Mouse (Mus musculus): ENCODE measurements around the gene Zfp276. TPM values are rescaled to one million over a fixed set of nuclear protein-coding genes. Genes with fewer than 3 reads are reported as not detected.
"Not testable (repeated sequence)": the region's sequence is repeated elsewhere in the genome, so short reads cannot be mapped to it uniquely, and the experiment has no call there.

The Zfp276 gene
- 10 to 100 TPM; 22.8 to 26.0 TPM for total RNA-seq (2021)
- long read RNA-seq, full-length matches to known transcripts: 4 of 27 reads
- long read RNA-seq, partial matches to known transcripts: 10 of 27 reads
- long read RNA-seq, other reads (novel, unspliced or antisense): 13 of 27 reads

DNA sequence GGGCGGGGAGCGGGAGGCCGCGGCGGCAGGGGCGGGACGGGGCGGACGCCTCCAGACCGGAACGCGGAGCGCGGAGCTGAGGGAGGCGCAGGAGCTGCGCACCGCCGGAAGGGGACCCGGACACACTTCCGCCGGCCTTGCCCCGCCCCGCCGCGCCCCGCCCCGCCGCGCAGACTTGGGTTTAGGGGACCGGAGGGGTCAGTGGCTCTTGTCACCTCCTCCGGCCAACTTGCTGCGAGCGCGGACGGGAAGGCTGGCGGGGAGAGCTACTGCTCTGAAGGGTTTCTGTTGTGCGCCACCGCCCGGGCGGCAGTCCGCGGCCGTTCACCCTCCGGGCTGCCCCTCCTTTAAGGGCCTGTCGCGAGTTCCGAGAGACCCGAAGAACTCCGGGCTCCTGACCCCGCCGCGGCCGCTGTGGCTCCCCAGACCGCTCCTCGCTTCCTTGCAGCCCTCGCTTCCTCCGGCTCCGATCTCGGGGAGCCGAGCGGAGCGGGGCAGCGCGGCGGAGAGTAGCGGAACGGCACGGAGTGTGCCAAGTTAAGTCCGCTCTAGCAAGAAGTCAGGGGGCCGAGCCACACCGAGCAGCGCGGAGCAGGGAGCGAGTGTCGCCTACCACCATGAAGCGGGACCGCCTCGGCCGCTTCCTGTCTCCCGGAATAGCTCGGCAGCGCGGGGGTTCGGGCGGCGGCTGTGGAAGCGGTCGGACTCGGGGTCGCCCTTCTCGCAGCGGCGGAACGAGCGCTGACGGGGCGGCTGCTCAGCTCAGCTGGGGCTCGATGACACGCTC is at the start of gene Zfp276, which contains the start of gene Vps9d1:
Gene Zfp276 (plus strand): TSS at position 97 of the 787 bp plus-strand sequence.
Gene Vps9d1 (minus strand): TSS at position 250 of the 787 bp plus-strand sequence.
- peak; percentile 71 to 83 for DNase-seq (ENCODE audit: low spot score in 2 of 2)

DNA sequence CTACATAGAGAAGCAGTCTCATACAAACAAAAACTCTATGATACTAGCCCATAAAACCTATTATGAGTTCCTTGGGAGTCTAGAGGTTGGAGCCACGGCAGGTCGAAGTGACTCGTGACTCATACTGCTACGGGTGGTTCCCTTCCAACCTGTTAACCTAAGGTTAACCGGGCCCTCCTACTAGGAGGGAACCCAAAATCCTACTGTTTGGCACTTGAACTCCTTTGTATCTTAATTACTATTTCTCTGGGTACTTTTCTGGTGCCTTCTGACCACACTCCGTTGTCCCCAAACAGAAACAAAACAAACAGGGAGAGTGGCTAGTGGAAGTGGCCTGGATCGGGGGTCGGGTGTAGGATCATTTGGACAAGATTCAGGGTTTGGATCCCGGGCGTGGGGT is 42.1 kb upstream of the Zfp276 start:
- no peak for DNase-seq (ENCODE audit: low spot score in 2 of 2)

DNA sequence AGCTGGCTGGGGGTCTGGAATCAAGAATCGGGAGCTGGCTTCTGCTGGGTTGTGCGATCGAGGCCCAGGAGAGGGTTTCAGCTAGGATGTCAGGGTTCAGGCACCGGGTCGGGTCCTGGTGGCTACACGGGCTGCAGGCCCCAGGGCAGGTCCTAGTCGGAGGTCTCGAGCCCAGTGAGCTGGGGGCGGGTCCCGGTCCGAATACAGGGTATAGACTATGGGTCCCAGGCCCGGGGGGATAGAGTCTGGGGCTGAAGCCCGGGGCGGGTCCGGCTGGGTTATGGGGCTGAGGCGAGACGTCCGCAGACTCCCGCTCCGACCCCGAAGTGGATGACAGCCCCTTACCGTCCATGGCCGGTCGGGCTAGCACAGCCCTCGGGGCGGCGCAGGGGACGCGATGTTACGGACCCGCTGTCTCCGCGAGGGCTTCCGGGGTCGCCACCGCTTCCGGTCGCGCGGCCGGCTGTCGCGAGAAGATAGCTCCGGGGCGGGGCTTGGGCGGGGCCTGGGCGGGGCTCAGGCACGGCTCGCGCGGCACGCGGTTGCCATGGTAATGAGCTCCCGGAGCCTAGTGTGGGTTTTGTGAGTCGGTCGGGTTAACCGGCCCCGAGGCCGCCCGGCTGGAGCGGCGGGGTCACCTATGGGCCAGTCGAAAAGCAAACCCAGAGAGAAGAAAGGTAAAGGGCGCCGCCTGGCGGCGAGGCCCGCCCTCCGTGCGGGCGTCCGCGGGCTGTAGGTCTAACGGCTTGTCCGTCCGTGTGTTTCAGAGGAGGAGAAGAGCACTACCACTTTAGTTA is 41.5 kb upstream of the Zfp276 start, which contains the start of the genes Chmp1a and Spata33:
Gene Chmp1a (minus strand): TSS at position 443 of the 797 bp plus-strand sequence.
Gene Spata33 (plus strand): TSS at position 512 of the 797 bp plus-strand sequence.
- peak; percentile 75 to 92 for DNase-seq (ENCODE audit: low spot score in 2 of 2)

DNA sequence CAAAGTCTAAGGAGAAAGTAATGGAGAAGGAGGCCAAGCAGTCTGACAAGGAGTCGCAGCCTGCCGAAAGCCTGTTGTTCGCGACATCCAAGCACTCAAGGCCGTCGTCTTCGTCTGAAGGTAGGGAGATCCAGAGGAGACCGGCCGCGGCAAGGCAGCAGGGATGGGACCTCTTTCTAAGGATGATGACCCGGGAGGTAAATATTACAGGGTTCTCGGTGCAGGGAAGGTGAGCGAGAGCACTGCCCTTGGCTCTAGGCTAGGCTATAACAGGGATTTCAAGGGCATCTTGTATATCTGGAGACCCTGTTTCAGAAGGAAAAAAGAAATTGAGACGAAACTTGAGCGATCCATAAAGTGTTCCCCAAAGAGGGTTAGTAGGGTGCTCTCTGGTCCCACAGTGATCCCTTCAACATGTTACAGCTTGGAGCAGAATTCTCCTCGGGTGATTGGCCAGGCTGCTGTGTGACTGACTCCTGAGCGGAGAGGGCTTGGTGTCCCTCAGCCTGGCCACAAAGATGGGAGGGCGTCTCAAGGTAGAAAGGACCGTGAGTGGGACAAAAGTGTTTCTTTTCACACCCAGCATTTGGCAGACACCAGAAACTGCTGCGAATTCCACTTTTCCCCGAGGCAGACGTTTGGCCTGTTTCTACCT is 40.8 kb upstream of the Zfp276 start:
- DNase-seq (ENCODE audit: low spot score in 2 of 2): no peak

DNA sequence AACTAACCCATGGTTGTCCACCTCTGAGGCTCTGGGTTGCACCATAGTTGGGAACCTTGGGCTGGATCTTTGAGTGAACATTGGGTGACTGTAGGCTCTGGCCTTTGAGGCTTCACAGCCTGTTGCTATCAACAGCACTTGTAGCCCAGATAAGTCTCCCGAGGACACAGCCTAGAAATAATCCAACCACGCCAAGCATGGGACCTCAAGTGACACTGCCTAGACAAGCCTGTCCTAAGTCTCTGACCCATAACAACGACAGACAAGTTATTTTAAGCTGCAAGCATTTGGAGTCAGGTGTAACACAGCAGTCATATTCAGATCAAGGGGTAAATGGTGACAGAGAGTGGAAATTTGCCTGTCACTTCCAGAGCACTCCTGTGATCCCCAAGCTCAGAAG is 38.6 kb upstream of the Zfp276 start:
- no peak for DNase-seq (ENCODE audit: low spot score in 2 of 2)

DNA sequence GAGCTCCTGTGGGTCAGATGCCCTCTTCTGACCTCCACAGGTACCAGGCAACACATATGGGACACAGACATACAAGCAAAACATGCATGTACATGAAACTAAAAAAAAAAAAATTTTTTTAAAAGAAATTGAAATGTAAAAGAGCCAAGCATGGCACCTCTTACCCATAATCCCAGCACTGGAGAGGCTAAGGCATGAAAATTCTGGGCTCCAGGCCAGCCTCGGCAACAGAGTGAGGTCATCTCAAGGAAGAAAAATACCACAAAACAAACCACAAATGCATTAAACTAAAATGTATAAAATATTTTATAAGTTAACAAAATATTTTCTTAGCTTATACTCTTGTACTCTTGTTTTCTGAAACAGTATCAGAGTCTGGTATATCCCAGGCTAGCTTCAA is 33.1 kb upstream of the Zfp276 start:
- no peak for DNase-seq (ENCODE audit: low spot score in 2 of 2)

DNA sequence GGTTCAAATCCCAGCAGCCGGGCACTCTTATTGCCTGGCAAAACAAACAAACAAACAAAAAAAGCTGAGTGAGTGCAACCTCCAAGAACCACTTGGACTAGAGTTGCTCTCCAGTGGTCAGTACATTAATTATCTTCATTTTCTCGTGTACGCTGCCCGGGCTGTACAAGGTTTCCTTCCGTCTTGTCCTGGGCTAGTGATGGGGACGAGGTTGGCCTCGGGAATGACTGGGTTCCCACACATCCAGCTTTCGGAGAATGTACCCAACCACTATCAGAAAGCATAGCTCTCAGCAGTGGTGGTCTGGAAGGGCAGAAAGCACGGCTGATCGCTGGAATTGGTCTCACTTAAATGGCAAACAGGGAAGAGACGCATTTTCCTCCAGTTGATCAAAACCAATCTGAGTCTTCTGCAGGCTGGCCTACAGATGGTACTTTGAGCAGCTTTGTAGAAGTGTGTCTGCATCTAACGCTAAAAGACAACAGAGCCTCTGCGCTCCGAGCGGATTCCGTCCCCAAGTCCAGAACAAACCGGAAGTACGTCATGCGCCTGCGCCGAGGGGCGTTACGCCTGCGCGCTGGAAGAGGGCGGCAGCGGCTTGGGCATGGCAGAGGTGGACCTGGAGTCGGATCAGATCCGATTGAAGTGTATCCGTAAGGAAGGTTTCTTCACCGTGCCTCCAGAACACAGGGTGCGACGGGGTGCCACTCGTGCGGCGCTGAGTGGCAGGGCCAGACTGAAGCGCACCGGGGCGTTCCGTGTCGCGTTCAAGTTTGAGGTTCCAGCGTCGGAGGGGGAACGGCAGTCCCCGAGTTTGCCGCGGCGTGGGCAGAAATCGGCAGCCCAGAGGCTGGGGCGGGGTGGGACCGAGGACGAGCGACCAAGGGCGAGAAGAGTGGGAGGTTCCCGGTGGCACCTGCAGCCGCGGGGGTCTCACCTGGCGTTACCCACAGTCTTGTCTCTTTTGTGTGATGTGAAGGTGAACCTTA is 29.4 kb upstream of the Zfp276 start, which contains the start of gene Cdk10:
Gene Cdk10 (plus strand): TSS at position 565 of the 989 bp plus-strand sequence.
- DNase-seq (ENCODE audit: low spot score in 2 of 2): peak; percentile 92 to 95

DNA sequence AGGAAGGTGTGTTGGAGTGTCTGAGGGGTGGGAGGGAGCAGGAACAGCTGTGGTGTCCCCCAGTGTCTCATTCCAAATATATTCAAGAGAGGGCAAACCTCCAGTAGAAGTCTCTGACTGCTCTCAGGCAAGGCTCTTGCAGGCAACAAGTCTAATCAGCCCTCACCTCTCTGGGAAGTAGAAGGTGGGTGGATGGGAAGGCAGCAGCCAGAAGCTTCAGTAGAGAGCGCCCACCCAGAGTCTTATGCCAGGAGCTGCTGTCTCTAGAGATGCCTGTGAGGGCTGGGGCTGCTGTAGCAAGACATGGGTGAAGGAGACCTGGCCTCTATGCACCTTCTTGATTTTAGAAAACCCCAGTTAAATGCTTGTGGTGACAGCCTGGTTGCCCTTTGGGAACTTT is 25.6 kb upstream of the Zfp276 start:
- no peak for DNase-seq (ENCODE audit: low spot score in 2 of 2)

DNA sequence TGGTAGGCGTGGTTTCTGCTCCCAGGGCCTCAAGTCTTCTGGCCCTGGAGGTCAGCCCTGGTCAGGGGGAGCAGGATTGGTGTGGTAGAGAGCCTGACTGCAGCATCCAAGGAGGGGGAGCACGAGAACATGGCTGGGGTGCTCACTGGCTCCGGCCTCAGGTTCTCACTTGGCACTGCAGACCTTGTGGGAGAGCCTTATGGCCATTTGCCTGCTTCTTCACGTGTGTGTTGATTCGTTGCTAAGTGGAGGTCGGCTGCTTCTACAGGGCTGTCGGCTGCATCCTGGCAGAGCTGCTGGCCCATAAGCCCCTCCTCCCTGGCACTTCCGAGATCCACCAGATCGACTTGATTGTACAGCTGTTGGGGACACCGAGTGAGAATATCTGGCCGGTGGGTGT is 23.7 kb upstream of the Zfp276 start:
- not testable (repeated sequence) for DNase-seq (ENCODE audit: low spot score in 2 of 2)

DNA sequence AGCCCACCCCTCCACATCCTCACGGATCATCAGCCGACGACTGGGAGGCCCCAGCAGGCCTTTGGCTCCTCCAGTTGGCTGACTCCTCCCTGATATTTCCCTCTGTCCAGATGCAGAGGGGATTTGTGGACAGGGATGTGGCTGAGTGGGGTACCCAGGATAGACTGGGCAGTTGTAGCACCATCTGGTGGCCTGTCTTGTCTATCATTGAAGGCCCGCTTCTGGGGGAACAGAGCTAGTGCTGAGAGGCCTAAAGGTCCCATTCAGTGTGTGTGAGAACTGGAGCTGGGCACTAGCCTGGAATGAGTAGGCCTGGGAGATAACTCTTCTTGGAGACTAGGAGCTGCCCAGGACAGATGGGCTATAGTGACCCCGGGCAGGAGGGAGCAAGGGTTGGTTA is 22.3 kb upstream of the Zfp276 start:
- peak in 1 of 2 experiments; percentile 54 for DNase-seq (ENCODE audit: low spot score in 2 of 2)

DNA sequence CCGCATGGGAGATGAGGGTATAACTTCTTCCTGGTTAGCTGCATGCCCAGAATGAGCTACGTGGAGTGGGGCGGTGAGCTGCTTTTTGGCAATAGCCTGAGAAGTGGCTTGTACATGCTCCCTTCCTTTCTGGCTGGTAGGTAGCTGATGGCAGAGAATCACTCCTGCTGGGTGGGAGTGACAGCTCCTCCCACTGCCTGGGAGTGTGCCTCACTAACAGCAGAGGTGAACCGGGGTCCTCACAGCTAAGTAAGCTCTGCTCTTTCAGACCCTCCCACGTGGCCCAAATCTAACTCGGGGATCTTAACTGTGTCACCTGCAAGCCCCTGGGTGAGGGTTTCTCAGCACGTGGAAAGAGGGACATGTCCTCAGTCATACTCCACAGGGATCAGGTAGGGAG is 21.4 kb upstream of the Zfp276 start:
- peak in 1 of 2 experiments; percentile 41 for DNase-seq (ENCODE audit: low spot score in 2 of 2)

DNA sequence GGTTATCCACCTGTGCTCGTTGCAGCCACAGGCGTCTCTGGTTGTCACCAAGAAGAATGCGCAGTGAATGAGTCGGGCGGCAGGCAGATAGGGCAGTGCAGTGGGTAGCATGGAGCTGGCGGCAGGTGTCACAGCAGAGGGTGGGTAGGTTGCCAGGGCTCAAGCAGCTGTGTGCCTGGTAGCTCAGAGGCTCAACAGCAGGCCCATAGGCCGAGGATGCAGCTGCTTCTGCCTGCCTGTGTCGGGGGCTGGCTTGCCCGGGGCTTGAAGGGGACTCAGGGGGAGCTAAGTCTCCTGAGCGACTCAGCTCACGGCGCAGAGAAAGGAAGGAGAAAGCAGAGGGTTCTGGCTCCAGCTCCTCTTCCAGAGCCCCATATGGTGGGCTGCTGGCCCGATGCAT is 20.7 kb upstream of the Zfp276 start:
- DNase-seq (ENCODE audit: low spot score in 2 of 2): peak in 1 of 2 experiments; percentile 31

DNA sequence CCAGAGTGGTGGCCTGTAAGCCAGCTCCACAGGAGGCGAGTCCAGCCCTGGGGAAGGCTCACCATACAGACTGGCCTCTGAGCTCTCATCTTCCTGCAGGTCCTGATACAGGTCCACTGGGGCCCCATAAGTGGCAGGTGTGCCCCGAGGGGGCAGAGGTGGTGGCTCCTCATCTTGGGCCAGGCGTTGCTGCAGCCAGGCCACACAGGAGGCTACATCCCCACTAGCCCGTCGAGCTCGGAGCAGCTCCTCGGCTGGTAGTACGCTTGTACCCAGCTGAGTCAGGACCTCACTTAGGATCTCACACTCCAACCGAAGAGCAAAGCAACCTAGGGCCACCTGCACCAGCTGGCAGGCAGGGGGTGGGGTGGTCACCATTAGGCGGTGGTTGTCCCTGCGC is 20.2 kb upstream of the Zfp276 start:
- peak in 1 of 2 experiments; percentile 39 for DNase-seq (ENCODE audit: low spot score in 2 of 2)

DNA sequence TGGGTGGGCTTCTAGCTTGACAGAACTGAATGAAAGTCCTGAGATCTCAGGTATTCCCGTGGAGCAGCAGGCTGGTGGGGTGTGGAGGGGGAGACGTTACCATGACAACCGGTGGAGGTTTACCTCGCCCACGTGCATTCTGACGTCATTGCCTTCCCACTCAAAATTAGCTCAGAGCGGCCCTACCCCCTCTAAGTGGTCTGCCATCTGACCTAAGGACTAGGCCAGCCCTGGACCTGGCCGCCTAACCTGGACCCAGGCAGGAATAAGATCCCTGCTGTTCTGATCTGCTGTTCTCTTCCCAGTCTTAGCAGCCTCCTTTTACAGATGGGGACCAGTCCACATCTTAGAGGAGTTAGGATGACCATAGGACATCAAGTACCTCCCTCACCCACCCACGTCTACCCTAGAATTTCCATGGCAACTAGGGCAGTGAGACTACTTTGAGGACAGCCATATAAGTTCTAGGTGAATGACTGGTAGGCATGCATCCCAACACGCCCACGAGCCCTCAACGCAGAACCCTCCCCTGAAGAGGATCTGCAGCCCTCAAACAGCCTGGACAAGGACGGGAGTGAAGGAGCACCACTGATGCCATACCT is 19.0 kb upstream of the Zfp276 start:
- peak; percentile 84 to 91 for DNase-seq (ENCODE audit: low spot score in 2 of 2)

DNA sequence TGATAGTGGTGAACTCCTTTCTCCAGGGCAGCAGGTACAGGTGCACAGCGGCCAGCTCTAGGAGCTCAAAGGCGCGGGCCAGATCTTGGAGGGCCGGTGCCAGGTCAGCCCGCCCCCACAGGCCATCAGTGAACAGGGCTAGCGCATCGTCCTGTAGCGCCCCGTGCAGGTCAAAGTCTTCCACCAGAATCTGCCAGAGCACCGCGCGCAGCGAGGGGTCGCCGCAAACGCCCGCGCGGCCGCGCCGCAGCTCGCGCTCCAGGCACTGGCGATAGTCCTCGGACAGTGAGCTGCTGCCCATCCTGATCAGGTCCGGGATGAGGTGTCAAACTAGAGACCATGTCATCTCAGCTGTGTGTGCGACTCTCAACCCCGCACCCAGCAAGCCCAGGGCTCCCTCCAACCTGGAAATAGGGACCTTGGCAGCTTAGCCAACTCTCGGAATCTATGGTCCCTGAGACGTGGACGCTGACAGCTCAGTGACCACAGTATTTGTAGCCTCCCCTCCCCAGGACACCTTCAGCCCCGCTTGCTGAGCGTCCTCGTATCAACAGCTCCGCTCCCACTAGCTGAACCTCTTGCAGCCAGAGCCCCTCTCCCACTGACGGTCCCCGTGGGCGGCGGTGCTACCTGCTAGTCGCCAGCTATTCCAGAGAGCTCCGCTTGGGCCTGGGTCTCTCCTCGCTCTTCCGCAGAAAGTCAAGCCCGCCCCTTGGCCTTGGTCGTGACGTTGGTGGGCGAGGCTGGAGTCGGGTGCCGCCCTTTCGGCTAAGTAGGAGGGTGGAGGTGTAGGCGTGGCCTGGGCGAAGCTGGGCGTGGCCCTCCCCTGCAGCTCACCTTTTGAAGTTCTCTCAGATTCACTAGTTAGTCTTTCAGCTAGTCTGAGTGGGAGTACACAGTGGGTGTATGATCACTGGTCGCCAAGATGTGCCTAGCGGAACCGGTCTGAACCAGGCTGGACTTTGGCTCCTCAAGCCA is 18.2 kb upstream of the Zfp276 start, which contains the start of gene Spata2l:
Gene Spata2l (minus strand): TSS at position 714 of the 978 bp plus-strand sequence.
- DNase-seq (ENCODE audit: low spot score in 2 of 2): peak; percentile 82 to 87

DNA sequence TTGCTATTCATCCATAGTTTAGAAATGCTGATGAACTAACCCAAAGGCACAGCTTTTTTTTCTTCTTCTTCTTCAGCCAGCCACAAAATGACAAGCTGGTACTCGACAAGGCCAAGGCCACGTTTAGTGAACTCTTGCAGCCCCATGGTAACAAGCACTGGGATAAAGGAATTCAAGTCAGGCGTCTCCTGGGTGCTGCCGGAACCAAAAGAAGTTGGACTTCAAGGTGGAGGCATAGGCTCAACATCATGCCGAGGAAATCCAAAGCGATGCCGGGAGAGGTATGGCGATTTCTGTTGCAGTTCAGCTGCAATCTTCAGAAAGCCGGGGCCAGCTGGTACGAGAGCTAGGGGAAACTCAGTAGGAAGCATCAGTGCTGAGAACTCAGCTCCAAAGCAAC is 14.6 kb upstream of the Zfp276 start:
- DNase-seq (ENCODE audit: low spot score in 2 of 2): no peak

DNA sequence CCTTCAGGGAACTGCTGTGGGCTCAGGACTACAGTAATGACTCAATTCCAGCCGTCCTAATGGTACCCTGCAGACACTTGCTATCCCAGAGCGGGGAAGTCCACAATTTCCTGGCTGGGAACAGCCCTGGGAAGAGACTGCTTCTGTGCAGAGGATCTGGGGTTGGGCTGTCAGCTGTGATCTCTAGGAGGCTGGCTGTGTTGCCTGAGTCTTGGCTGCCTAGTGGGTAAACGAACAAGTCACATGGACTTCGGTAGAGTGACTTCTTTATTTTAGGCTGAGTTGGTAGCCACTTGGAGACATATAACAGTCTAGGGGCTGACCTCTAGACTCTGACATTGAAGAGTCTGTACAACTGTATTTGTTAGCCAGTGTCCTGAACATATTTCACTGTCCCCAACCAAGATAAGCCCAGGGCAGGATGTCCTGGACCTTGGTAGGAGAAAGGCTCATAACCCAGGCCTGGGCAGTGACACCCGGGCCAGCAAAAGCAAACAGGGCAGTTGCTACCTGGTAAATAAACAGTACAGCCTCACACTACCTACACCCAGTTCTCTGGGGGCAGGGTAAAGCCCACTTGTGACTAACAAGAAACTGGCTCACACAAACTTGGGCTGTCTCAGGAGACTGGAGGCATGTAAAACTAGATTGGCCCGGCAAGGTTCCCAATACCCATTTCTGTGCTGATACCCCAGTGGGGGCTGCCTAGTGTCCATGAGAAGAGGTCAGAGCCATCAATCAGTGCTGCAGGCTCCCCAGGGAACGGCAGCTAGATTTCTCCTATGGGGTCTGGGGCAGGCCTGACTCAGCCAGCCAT is 11.7 kb upstream of the Zfp276 start:
- no peak for DNase-seq (ENCODE audit: low spot score in 2 of 2)
